Mouse (Mus musculus): ENCODE results near the gene Pias4.

The Pias4 gene

GRCm38 (mm10) chr10:81176466-81177271 lies 8.9 kb upstream of the Pias4 start, which contains the start of gene Eef2:
Gene Eef2 (plus strand): TSS chr10:81176631.
- in situ Hi-C loops (cut with MboI; ENCODE audit: unreplicated experiment in 2 of 2), result loop anchor here (5.0 to 10.0 kb wide), 2 partner anchors 174 to 252 kb away; no protein-coding TSS in a partner anchor

- in situ Hi-C loops (cut with MboI; ENCODE audit: unreplicated experiment in 2 of 2), result loop anchor here (5.0 to 10.0 kb wide), 2 partner anchors 174 to 251 kb away; no protein-coding TSS in a partner anchor
Measured at GRCm38 (mm10) chr10:81175936-81176465, 8.3 kb upstream of the Pias4 start.

DNA sequence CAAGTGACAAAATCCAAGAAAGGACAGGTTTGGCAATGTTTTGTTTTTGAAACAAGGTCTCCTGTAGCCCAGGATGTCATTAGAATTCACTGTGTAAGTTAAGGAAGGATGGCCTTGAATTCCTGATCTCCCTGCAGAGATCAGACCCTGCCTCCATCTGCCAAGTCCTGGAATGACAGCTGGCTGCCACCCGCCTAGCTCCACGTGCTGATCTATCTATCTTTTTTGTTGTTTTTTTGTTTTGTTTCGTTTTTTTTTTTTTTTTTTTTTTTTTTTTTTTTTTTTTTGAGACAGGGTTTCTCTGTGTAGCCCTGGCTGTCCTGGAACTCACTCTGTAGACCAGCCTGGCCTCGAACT lies 7.6 kb upstream of the Pias4 start:
- in situ Hi-C loops (cut with MboI; ENCODE audit: unreplicated experiment in 2 of 2), result loop anchor here (5.0 to 10.0 kb wide), 2 partner anchors 173 to 251 kb away; no protein-coding TSS in a partner anchor

DNA sequence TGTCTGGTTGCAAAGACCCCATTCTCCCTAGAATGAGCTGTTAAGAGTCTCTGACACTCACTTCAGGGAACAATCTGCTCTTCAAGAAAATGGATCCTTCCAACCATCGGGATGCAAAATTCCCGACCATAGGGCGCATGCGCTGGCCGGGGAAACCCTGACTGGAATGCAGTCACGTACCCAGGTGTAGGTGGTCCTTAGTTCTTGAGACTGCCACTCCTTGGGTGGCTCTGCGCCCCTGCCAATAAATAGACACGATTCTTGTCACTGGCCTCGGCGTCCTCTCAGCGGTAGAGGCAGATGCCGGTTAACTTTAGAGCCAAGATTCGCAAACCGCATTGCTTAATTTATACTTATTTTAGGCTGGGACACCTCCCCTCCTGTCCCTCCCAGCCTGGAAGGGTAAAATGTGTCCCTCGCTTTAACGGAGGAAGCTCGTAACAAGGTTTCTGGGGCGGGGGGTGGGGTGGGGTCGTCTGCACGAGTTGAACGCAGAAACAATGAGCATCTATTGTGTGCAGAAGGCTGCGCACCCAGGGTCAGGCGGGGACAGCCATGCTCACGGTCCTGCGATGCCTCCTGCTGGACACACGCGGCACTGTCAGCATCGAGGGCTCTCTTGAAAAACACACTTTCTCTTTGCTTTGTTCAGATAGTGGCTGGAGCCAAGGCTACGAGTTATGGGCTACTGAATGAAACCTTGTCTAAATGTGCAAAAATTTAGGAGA lies 7.1 kb upstream of the Pias4 start:
- in situ Hi-C loops (cut with MboI; ENCODE audit: unreplicated experiment in 2 of 2), result loop anchor here (5.0 to 10.0 kb wide), 6 partner anchors 47 to 250 kb away; no protein-coding TSS in a partner anchor

DNA sequence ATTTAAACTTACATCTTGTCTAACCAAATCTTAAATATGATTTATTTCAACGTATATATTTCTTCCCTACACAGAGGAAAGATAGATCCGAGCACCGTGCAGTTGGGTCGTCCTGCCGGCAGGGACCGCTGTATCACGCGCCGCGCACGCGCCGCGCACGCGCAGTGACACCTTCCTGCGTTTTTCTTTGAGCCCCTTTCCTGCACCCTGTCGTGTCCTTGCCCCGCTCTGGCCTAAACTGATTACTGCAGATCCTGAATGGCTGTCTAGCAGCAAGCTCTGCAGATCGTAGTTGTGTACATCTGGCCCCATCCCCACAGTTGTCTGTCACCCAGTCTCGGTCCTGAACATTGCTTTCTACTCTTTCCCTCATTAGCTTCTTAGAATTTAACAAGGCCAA lies 5.4 kb upstream of the Pias4 start:
- in situ Hi-C loops (cut with MboI; ENCODE audit: unreplicated experiment in 2 of 2), result loop anchor here (5.0 to 10.0 kb wide), 5 partner anchors 46 to 248 kb away; no protein-coding TSS in a partner anchor

GRCm38 (mm10) chr10:81169411-81169900 lies 1.7 kb upstream of the Pias4 start:
- in situ Hi-C loops (cut with MboI; ENCODE audit: unreplicated experiment in 2 of 2), result loop anchor here in 1 of 2 experiments (5.0 kb wide), 1 partner anchor 37 kb away; no protein-coding TSS in a partner anchor

GRCm38 (mm10) chr10:81168521-81169244 lies 960 bp upstream of the Pias4 start:
- in situ Hi-C loops (cut with MboI; ENCODE audit: unreplicated experiment in 2 of 2), result loop anchor here in 1 of 2 experiments (5.0 kb wide), 1 partner anchor 36 kb away; no protein-coding TSS in a partner anchor

- in situ Hi-C loops (cut with MboI; ENCODE audit: unreplicated experiment in 2 of 2), result loop anchor here in 1 of 2 experiments (5.0 kb wide), 1 partner anchor 36 kb away; no protein-coding TSS in a partner anchor
Measured at GRCm38 (mm10) chr10:81168087-81168431, 336 bp upstream of the Pias4 start.

DNA sequence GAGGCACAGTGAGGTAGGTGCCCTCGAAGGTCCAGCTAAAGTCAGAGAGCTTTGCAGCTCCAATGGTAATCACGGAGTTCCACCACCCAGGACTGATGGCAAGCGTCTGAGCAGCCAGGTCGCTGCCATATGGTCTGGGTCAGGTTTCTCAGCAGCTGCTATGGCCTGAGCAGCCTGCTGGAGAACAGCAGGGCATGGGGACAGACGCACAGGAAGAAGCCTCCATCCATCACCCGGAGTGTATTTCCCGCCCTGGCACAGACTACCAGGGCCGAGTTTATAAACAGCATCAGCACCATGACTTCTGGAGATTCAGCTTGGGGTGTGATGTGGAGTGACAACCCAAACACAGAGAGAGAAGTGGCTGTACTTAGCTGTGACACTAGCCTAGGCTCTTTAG lies 2.6 kb downstream of the Pias4 start:
- in situ Hi-C loops (cut with MboI; ENCODE audit: unreplicated experiment in 2 of 2), result loop anchor here in 1 of 2 experiments (5.0 kb wide), 1 partner anchor 33 kb away; no protein-coding TSS in a partner anchor

DNA sequence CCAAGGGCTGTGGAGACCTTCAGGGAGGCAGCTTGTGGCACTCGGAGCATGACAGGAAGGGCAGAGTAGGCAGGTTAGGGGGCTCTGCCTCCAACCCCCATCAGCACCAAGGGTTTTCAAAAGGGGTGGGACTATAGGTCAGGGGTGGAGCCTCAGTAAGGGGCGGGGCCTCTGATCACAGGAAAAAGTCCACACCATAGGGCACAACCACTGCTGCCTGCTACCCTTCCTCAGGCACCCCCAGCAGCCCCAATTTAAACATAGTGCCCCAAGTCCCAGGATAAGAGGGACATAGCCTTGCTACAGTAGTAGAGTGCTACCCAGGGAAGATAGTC lies 5.4 kb downstream of the Pias4 start:
- in situ Hi-C loops (cut with MboI; ENCODE audit: unreplicated experiment in 2 of 2), result no loop called here

DNA sequence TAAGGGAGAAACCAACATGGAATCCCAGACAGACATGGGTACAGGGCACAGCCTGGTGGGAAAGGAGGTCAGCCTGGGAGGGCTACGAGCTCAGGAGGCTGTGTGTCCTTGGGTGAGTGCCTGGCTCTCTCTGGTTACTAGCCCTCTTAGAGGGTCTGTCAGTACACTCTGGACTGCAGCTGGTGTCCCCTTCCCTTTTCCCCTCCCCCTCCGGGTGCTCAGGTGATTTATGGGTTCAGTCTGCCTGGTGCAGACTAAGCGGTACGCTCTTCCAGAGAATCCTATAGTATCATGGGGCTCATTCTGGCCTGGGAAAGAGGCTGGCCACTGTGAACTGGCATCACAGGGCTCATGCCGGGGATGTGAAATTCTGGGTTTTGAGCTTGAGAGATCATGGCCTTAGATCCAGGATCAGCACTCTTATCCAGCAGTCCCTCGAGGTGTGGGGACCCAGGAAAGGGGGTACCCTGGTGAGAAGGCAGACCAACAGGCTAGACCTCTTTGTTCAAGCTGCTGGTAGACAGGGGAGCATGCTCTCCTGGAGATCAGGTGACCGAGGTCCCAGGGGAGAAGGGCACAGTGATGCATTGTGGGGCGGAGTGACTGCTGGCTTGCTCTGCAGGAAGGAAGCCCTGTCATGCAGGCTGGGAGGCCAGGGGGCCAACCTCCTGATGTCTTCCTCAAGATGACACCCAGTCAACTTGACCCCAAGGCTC lies 6.0 kb downstream of the Pias4 start:
- in situ Hi-C loops (cut with MboI; ENCODE audit: unreplicated experiment in 2 of 2), result no loop called here

DNA sequence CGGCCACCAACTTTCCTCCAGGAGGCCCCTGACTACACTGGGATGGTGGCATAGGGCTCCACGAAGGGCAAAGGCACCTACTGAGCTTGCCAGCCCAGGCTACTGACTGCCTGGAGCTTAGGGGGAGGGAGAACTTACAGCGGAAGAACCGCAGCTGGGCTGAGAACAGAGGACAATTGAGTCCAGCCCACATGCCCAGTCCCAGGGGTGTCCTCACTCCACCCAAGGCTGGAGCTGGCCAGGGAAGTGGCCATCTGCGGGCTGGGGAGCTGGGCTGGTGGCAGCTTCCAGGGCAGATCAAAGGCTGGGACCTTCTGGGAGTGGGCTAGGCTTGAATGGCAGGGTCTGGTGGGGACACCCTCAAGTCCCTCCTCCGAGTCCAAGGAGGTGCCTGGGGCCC lies 13.0 kb downstream of the Pias4 start:
- in situ Hi-C loops (cut with MboI; ENCODE audit: unreplicated experiment in 2 of 2), result no loop called here

GRCm38 (mm10) chr10:81154313-81154712 lies 13.4 kb downstream of the Pias4 start:
- in situ Hi-C loops (cut with MboI; ENCODE audit: unreplicated experiment in 2 of 2), result no loop called here

- in situ Hi-C loops (cut with MboI; ENCODE audit: unreplicated experiment in 2 of 2), result no loop called here
Measured at GRCm38 (mm10) chr10:81152609-81153008, 15.1 kb downstream of the Pias4 start.

GRCm38 (mm10) chr10:81151261-81151660 lies 16.5 kb downstream of the Pias4 start:
- in situ Hi-C loops (cut with MboI; ENCODE audit: unreplicated experiment in 2 of 2), result no loop called here

DNA sequence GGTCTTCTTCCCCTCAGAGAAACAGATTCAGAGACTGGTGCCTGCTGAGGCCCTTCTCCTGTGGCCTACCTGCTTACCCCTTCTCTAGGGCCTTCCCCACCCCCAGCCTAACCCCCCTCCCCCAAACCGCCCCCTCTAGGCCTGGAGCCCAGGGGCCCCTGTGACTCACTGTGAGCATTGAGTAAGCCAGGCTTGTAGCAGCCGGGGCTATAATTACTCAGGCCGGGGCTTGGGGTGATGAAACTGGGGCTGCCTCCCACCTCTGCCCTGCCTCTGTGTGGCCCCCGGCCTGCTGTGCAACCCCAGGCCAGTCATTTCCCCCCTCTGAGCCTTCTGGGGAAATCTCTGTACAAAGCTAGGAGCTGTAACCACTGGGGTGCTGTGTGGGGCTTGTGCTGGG lies 21.4 kb downstream of the Pias4 start:
- in situ Hi-C loops (cut with MboI; ENCODE audit: unreplicated experiment in 2 of 2), result no loop called here

- in situ Hi-C loops (cut with MboI; ENCODE audit: unreplicated experiment in 2 of 2), result no loop called here
Measured at GRCm38 (mm10) chr10:81145778-81146177, 21.9 kb downstream of the Pias4 start.

DNA sequence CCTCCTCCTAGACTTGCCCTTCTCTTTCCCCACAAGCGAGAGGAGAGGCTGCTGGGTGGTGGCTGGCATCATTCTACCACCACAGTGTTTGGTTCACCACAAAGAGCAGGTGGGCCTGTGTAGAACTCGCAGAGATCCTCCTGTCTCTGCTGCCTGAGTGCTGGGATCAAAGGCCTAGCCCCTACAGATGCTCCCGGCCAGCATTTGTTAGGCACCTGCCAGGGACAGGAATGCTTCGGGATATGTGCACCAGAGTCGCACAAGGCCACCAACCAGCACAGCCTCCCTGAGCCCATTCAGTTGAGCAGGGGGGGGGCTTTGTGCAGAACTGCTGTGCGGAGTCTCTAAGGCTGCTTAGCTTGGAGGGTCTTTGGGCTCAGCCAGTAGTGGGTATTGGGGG lies 22.4 kb downstream of the Pias4 start:
- in situ Hi-C loops (cut with MboI; ENCODE audit: unreplicated experiment in 2 of 2), result no loop called here

GRCm38 (mm10) chr10:81144667-81145066 lies 23.1 kb downstream of the Pias4 start:
- in situ Hi-C loops (cut with MboI; ENCODE audit: unreplicated experiment in 2 of 2), result no loop called here

Data from v-Abl transformed pro-B cells (cell line).